Mouse (Mus musculus) bone marrow, adult 2 months (tissue): ENCODE results near the gene Sdc1.

Source experiments
- CTCF ChIP-seq: fragments of 200-500 bp; IDR thresholded peaks from 2 replicates; pipeline ENCODE4 v1.5.1; 2011; ENCODE audit warnings: low read length, control low read depth; ENCODE audit not compliant: control insufficient read depth, insufficient read depth
- POLR2A ChIP-seq: fragments of 200-500 bp; IDR thresholded peaks from 2 replicates; pipeline ENCODE4 v1.6.1; 2011; ENCODE audit warnings: low read depth, mild to moderate bottlenecking, control low read depth, low read length, borderline replicate concordance; ENCODE audit not compliant: control insufficient read depth

- no peak for TF ChIP-seq CTCF
- no peak for TF ChIP-seq POLR2A
These were observed 38.0 kb downstream of the Sdc1 start for GRCm38 (mm10) chr12:8809086-8809485.
